Mouse (Mus musculus): ENCODE results near the gene St7l. TPM values are rescaled to one million over a fixed set of nuclear protein-coding genes. Genes with fewer than 3 reads are reported as not detected.

The St7l gene
- polyA plus RNA-seq, 1 experiment = 7.4 TPM

- WGBS = 96% methylated on average over 6 of the region's 6 CpGs
- Histone ChIP-seq H3K27me3 (replicated peaks; ENCODE audit: control insufficient read depth, insufficient read depth, low read length) (no peaks in the 10 kb centered on the region), H3K4me1 (ENCODE audit: control insufficient read depth, insufficient read depth, low read length) (no peaks in the 10 kb centered on the region), H3K27ac (ENCODE audit: insufficient read depth, low read depth, low read length) (no peak overlapping the region), H3K4me3 (ENCODE audit: insufficient read depth, low read depth, low read length) (no peak overlapping the region), H3K36me3 (ENCODE audit: control insufficient read depth, insufficient read depth, low read length) (no peaks in the 10 kb centered on the region; the same call in 1 of the 2 replicates)
- TF ChIP-seq CTCF (conservative IDR thresholded peaks at IDR 0.05; ENCODE audit: insufficient read depth, insufficient read length, low read depth, low read length) = no peak
- TF ChIP-seq POLR2A (IDR thresholded peaks at IDR 0.05; ENCODE audit: low read depth, low read length) = no peak
- DNase-seq = no peak
Measured at GRCm38 (mm10) chr3:104929385-104929784, 65.6 kb downstream of the St7l start.

DNA sequence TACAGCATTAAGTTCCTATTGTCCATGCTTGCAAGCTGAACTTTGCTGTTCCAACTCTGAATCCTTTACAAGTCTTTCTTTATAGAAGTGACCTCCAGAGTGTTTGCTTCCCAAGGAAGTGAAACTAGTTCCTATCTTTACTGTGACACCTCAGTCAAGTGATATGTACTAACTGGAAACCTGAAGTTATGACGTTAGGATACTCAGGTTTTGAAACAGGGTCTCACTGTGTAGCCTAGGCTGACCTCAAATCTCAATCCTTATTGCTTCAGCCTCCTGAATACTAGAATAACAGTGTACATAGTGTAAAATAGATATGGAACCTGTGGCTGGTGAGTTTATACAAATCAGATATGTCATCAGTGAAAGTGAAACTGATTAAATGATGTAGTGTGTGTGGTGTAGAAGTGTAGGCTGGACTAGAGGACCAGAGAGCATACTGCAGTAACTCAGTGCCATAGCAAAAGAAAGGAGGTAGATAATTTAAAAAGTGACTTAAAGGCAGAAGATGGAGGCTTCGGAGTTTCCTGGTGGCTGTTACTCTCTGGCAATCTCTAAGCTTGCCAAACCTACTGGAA, 74.0 kb downstream of the St7l start:
- Histone ChIP-seq H3K4me3 (ENCODE audit: insufficient read depth, low read depth, low read length) (no peak overlapping the region), H3K27me3 (replicated peaks; ENCODE audit: control insufficient read depth, insufficient read depth, low read length) (no peaks in the 10 kb centered on the region), H3K36me3 (ENCODE audit: control insufficient read depth, insufficient read depth, low read length) (no peaks in the 10 kb centered on the region; the same call in 1 of the 2 replicates), H3K27ac (ENCODE audit: insufficient read depth, low read depth, low read length) (no peak overlapping the region), H3K4me1 (ENCODE audit: control insufficient read depth, insufficient read depth, low read length) (no peaks in the 10 kb centered on the region)
- 81% methylated on average over 2 of the region's 2 CpGs for WGBS
- no peak for TF ChIP-seq CTCF (conservative IDR thresholded peaks at IDR 0.05; ENCODE audit: insufficient read depth, insufficient read length, low read depth, low read length)
- no peak for TF ChIP-seq POLR2A (IDR thresholded peaks at IDR 0.05; ENCODE audit: low read depth, low read length)
- no peak for DNase-seq

DNA sequence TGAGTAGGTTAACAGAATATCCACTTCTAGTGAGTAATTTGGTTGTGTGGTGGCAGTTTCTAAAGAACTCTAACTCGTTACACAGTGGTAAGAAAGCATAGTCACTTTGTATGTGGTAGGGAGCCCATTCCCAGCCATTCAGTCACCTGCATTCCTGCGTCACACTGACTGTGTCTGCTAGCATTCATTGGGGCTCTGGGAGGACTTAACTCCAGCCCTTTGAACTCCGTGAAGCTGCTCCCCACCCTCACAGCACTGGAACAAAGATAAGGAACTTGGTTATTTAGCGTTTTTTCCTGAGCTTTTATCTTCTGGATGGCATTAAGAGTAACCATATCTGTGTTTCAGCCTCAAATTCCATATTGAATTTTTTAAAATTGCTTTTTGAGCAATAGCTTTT, 74.5 kb downstream of the St7l start:
- H3K4me1 ChIP-seq (ENCODE audit: control insufficient read depth, insufficient read depth, low read length) = no peaks in the 10 kb centered on the region
- no peak for TF ChIP-seq POLR2A (IDR thresholded peaks at IDR 0.05; ENCODE audit: low read depth, low read length)
- TF ChIP-seq CTCF (conservative IDR thresholded peaks at IDR 0.05; ENCODE audit: insufficient read depth, insufficient read length, low read depth, low read length) = no peak
- H3K36me3 ChIP-seq (ENCODE audit: control insufficient read depth, insufficient read depth, low read length) = no peaks in the 10 kb centered on the region; the same call in 1 of the 2 replicates
- DNase-seq = no peak
- H3K4me3 ChIP-seq (ENCODE audit: insufficient read depth, low read depth, low read length) = no peak overlapping the region
- H3K27me3 ChIP-seq (replicated peaks; ENCODE audit: control insufficient read depth, insufficient read depth, low read length) = no peaks in the 10 kb centered on the region
- H3K27ac ChIP-seq (ENCODE audit: insufficient read depth, low read depth, low read length) = no peak overlapping the region
- WGBS = 78% methylated on average over 4 of the region's 4 CpGs

- Histone ChIP-seq H3K4me1 (ENCODE audit: control insufficient read depth, insufficient read depth, low read length) (no peaks in the 10 kb centered on the region), H3K27me3 (replicated peaks; ENCODE audit: control insufficient read depth, insufficient read depth, low read length) (no peaks in the 10 kb centered on the region), H3K27ac (ENCODE audit: insufficient read depth, low read depth, low read length) (no peak overlapping the region), H3K4me3 (ENCODE audit: insufficient read depth, low read depth, low read length) (no peak overlapping the region), H3K36me3 (ENCODE audit: control insufficient read depth, insufficient read depth, low read length) (no peaks in the 10 kb centered on the region; the same call in 1 of the 2 replicates)
- DNase-seq = no peak
- TF ChIP-seq CTCF (conservative IDR thresholded peaks at IDR 0.05; ENCODE audit: insufficient read depth, insufficient read length, low read depth, low read length) = no peak
- TF ChIP-seq POLR2A (IDR thresholded peaks at IDR 0.05; ENCODE audit: low read depth, low read length) = no peak
- WGBS = 66% methylated on average over 6 of the region's 6 CpGs
Measured at GRCm38 (mm10) chr3:104940691-104941090, 76.9 kb downstream of the St7l start.

DNA sequence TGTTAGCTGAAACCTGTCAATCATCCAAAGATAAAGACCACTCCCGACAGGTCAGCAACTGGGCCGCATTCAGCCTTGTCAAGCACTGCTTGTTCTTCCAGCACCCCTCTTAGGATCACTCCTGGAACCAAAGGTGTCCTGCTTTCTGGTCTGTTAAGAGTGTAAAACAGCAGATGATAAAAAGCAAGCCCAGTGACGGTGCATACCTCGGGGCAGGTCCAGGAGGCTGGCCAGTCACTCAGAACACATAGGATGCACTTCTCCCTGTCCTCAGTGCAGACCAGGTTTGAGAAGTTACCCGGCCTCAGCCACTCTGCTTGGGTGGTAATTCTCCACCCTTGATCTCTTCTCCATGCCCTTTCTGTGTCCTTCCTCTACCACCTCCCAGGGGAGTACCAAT, 78.9 kb downstream of the St7l start:
- DNase-seq = no peak
- TF ChIP-seq POLR2A (IDR thresholded peaks at IDR 0.05; ENCODE audit: low read depth, low read length) (no peak), CTCF (conservative IDR thresholded peaks at IDR 0.05; ENCODE audit: insufficient read depth, insufficient read length, low read depth, low read length) (no peak)
- Histone ChIP-seq H3K4me1 (ENCODE audit: control insufficient read depth, insufficient read depth, low read length) (no peaks in the 10 kb centered on the region), H3K27me3 (replicated peaks; ENCODE audit: control insufficient read depth, insufficient read depth, low read length) (no peaks in the 10 kb centered on the region), H3K27ac (ENCODE audit: insufficient read depth, low read depth, low read length) (no peak overlapping the region), H3K4me3 (ENCODE audit: insufficient read depth, low read depth, low read length) (no peak overlapping the region), H3K36me3 (ENCODE audit: control insufficient read depth, insufficient read depth, low read length) (no peaks in the 10 kb centered on the region; the same call in 1 of the 2 replicates)
- 62% methylated on average over 5 of the region's 5 CpGs for WGBS

DNA sequence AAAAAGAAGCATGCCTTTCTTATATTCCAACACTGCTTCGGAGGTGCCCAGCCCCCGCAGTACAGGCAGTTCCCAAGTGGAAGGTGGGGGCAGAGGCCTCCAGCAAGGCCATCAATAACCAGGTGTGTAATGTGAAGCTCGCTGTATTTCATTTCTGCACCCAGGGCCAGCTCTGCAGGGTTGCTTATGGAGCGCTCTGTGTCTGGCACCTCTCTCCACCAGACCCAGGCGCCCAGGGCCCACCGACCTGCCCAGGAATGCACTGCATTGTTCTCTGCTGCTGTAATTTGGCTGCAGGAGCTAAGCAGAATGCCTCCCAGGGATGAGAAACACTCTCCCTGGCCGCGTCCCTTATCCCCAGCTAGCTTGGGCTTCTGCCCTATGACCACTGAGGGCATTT, 79.5 kb downstream of the St7l start:
- DNase-seq = no peak
- no peak overlapping the region for H3K27ac ChIP-seq (ENCODE audit: insufficient read depth, low read depth, low read length)
- no peak overlapping the region for H3K4me3 ChIP-seq (ENCODE audit: insufficient read depth, low read depth, low read length)
- no peaks in the 10 kb centered on the region; the same call in 1 of the 2 replicates for H3K36me3 ChIP-seq (ENCODE audit: control insufficient read depth, insufficient read depth, low read length)
- TF ChIP-seq POLR2A (IDR thresholded peaks at IDR 0.05; ENCODE audit: low read depth, low read length) (no peak), CTCF (conservative IDR thresholded peaks at IDR 0.05; ENCODE audit: insufficient read depth, insufficient read length, low read depth, low read length) (no peak)
- no peaks in the 10 kb centered on the region for H3K4me1 ChIP-seq (ENCODE audit: control insufficient read depth, insufficient read depth, low read length)
- H3K27me3 ChIP-seq (replicated peaks; ENCODE audit: control insufficient read depth, insufficient read depth, low read length) = no peaks in the 10 kb centered on the region
- 64% methylated on average over 8 of the region's 8 CpGs for WGBS

- 68% methylated on average over 9 of the region's 9 CpGs for WGBS
- Histone ChIP-seq H3K4me1 (ENCODE audit: control insufficient read depth, insufficient read depth, low read length) (no peaks in the 10 kb centered on the region), H3K27me3 (replicated peaks; ENCODE audit: control insufficient read depth, insufficient read depth, low read length) (no peaks in the 10 kb centered on the region), H3K36me3 (ENCODE audit: control insufficient read depth, insufficient read depth, low read length) (no peaks in the 10 kb centered on the region; the same call in 1 of the 2 replicates), H3K27ac (ENCODE audit: insufficient read depth, low read depth, low read length) (no peak overlapping the region), H3K4me3 (ENCODE audit: insufficient read depth, low read depth, low read length) (no peak overlapping the region)
- TF ChIP-seq CTCF (conservative IDR thresholded peaks at IDR 0.05; ENCODE audit: insufficient read depth, insufficient read length, low read depth, low read length) = no peak
- TF ChIP-seq POLR2A (IDR thresholded peaks at IDR 0.05; ENCODE audit: low read depth, low read length) = no peak
- no peak for DNase-seq
Measured at GRCm38 (mm10) chr3:104944894-104945293, 81.1 kb downstream of the St7l start.
